Mouse (Mus musculus): ENCODE measurements around the gene Atp6v1fnb. TPM values are rescaled to one million over a fixed set of nuclear protein-coding genes. Genes with fewer than 3 reads are reported as not detected.

The Atp6v1fnb gene
- total RNA-seq, 2 experiments from 2014 or later, result not detected

GRCm38 (mm10) chr6:29507447-29508309 lies 36.4 kb downstream of the Atp6v1fnb start, which contains the start of gene Kcp:
Gene Kcp (minus strand): TSS chr6:29507952.
- DNase-seq, result peak; percentile 55
- Histone ChIP-seq H3K4me3 (peak within 1 kb of the TSS; percentile 72), H3K27ac (peak within 1 kb of the TSS; percentile 54; the same call in 1 of the 2 replicates)
- TF ChIP-seq CTCF (IDR thresholded peaks at IDR 0.05), result no peak
- intact Hi-C loops (cut with DNase I), result no loop called here

GRCm38 (mm10) chr6:29509086-29509485 lies 37.8 kb downstream of the Atp6v1fnb start:
- H3K27ac ChIP-seq, result peak overlapping the region; percentile 43; the same call in 1 of the 2 replicates
- peak; percentile 61 for DNase-seq

GRCm38 (mm10) chr6:29513284-29513683 lies 42.0 kb downstream of the Atp6v1fnb start:
- peak overlapping the region; percentile 50 for H3K4me3 ChIP-seq
- peak; percentile 49 for DNase-seq
- H3K27ac ChIP-seq, result peak overlapping the region; percentile 69
- intact Hi-C loops (cut with DNase I), result no loop called here
- TF ChIP-seq CTCF (IDR thresholded peaks at IDR 0.05), result no peak

More at GRCm38 (mm10) chr6:29509086-29509485, 37.8 kb downstream of the Atp6v1fnb start:
- intact Hi-C loops (cut with DNase I), result no loop called here
- no peak for TF ChIP-seq CTCF (IDR thresholded peaks at IDR 0.05)
- H3K4me3 ChIP-seq, result no peak overlapping the region

- peak; percentile 86 for TF ChIP-seq CTCF (IDR thresholded peaks at IDR 0.05)
- intact Hi-C loops (cut with DNase I), result loop anchor here (2.0 kb wide), 1 partner anchor 132 kb away; no protein-coding TSS in a partner anchor
- DNase-seq, result peak; percentile 81
- Histone ChIP-seq H3K27ac (no peak overlapping the region), H3K4me3 (no peak overlapping the region)
Observed at GRCm38 (mm10) chr6:29517139-29517538, 45.9 kb downstream of the Atp6v1fnb start.

GRCm38 (mm10) chr6:29522626-29523300 lies 51.5 kb downstream of the Atp6v1fnb start:
- Histone ChIP-seq H3K27ac (no peak overlapping the region), H3K4me3 (no peak overlapping the region)
- TF ChIP-seq CTCF (IDR thresholded peaks at IDR 0.05), result no peak
- DNase-seq, result no peak
- intact Hi-C loops (cut with DNase I), result no loop called here

Other genes starting within 250 kb of the Atp6v1fnb start
- 1 to 10 TPM; 2.9 to 4.0 TPM for gene Hilpda, start 198.9 kb upstream of the Atp6v1fnb start, total RNA-seq (2021)
- under 1 TPM in 1 of 2 experiments, not detected in 1; 0.25 TPM for gene Fam71f2, start 191.8 kb upstream of the Atp6v1fnb start, total RNA-seq (2021)
- not detected for gene Fam71f1, start 152.3 kb upstream of the Atp6v1fnb start, total RNA-seq (2021)
- 100 to 1,000 TPM in 1 of 2 experiments, 10 to 100 TPM in 1; 73.7 to 104 TPM for gene Calu, start 123.4 kb upstream of the Atp6v1fnb start, total RNA-seq (2021)
- gene Opn1sw, start 83.0 kb upstream of the Atp6v1fnb start, total RNA-seq (2021), result under 1 TPM; 0.17 to 0.18 TPM
- 10 to 100 TPM in 1 of 2 experiments, 1 to 10 TPM in 1; 9.6 to 10.5 TPM for gene Ccdc136, start 75.1 kb upstream of the Atp6v1fnb start, total RNA-seq (2021)
- 100 to 1,000 TPM; 285 to 430 TPM for gene Flnc, start 38.2 kb upstream of the Atp6v1fnb start, total RNA-seq (2021)
- gene Atp6v1f, start 3.7 kb upstream of the Atp6v1fnb start, total RNA-seq (2021), result 100 to 1,000 TPM; 110 to 112 TPM
- 1 to 10 TPM; 3.8 to 4.0 TPM for gene Kcp, start 36.5 kb downstream of the Atp6v1fnb start, total RNA-seq (2021)
- gene Irf5, start 55.2 kb downstream of the Atp6v1fnb start, total RNA-seq (2021), result 1 to 10 TPM; 1.1 to 3.8 TPM
- gene Tnpo3, start 138.4 kb downstream of the Atp6v1fnb start, total RNA-seq (2021), result 10 to 100 TPM; 34.4 to 40.6 TPM
- gene Tspan33, start 222.8 kb downstream of the Atp6v1fnb start, total RNA-seq (2021), result 1 to 10 TPM; 1.9 to 2.8 TPM

Data from gastrocnemius, adult 2 months (tissue).